ENCODE assay signal across 1 mouse cellular context in the genomic region with DNA sequence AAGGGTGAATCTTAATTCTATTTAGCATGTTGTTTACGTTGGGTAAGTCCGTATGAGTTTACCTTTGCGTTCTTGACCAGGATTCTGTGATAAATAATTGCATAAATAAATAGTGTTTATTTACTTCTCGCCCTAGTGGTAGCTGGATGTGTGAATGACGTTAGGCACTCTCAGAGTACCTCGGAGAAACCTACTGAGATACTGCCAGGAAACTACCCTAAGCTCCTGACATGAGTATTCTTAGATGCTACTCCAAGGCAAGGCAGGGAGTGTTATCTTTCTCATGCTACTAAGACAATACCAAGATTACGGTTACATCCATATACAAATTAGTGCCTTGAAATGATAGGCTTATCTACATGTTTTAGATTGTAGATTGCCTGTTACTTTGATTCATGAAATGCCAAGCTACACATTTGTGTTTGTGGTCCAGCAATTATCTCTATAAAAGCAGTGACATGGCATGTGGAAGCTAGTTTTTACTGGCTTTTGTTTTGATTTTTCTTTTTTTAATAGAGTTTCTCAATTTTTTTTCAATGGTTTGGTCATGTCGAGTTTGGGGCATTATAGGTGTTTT.
TF ChIP-seq lines count a peak whose summit lies in the region.

No protein-coding gene starts in this region.

TF ChIP-seq in CH12.LX, 34 proteins besides CTCF, POLR2A, EP300 and RAD21 (continued from another document):
- TF ChIP-seq TBP (conservative IDR thresholded peaks at IDR 0.05; ENCODE audit: low read depth, low read length) (no peak), SIN3A (IDR thresholded peaks at IDR 0.05; ENCODE audit: low read length) (no peak), KAT2A (IDR thresholded peaks at IDR 0.05; ENCODE audit: insufficient replicate concordance, low read length) (no peak)
